Mouse (Mus musculus): ENCODE data around the gene Glyctk. TPM values are rescaled to one million over a fixed set of nuclear protein-coding genes. Genes with fewer than 3 reads are reported as not detected.

The Glyctk gene
- 42.9 and 44.4 TPM in 2 replicates for polyA plus RNA-seq (2012; rRNA removed)

GRCm38 (mm10) chr9:106158037-106158491, at the start of gene Glyctk:
Gene Glyctk, minus strand, starts transcription at chr9:106158138.

DNA sequence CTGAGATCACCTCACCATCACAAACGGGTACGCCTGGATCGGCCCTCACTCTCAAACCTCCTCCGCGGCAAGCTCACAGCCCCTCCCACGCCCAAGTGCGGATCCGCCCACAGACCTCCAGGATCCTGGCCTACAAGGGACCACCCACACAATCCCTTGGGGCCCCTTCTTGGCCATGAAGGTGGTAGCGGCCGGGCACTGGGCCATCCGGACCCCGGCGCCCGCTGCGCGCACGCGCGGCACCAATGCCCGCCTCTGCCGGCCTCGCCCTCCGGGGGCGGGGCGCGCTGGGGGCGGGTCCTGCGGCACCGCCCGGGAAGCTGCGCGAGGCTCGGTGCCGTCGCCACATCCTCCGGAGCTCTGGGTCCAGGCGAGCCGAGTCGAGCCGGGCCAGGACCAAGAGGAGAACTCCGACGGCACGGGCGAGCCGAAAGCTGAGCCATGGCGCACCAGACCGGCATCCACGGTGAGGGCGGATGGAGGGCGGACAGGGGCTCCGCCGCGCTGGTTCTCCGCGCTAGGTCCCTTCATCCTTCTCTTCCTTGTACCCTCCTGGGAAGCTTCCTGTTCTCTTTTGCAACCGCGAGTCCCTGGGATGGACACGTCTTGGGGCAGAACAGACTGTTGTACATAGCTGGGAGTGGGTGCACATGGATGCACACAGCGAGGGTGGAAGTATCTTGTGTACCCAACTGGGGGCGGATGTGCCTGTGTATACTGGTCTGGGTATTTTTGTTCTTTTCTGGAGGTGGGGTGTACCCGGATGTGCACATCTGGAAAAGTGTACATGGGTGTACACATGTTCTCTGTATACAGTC, 45.1 kb upstream of the Glyctk start, which contains the start of gene Twf2:
Gene Twf2, plus strand, starts transcription at position 290 of the 818 bp plus-strand sequence.

DNA sequence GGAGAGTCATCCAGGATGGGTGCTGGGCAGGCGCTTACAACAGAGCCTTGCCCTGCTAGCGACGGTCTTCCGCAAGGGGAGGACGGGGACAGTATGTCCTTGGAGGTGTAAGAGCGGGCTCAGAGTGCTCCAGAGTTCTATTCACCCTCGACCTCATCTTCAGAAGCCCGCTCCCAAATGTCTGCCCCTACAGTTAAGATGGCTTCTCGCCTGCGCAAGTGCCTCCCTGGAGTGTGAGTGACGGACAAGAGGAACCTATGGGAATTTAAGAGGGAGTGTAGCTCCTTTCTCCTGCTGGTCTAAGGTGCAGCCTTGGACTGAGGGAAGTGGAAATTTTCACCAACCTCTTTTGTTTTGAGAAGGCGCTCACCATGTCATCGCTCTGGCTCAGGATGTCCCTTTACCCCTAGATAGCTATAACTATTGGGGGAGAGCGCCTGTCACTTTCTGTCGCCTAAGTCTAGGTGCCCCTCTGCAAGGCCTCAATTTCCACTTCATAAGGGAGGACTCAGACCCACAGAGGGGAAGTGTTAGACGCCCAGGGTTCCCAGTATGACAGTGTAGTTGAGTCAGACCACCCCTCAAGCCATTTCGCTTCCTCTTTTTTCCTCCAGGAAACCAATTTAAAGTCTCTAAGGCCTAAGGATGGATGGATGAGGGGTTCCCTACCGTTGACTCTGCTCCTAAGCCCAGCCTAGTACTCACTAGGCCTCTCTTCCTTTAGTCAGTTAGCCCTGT, 41.8 kb upstream of the Glyctk start, which contains the start of gene Ppm1m:
Gene Ppm1m, minus strand, starts transcription at position 212 of the 738 bp plus-strand sequence.

DNA sequence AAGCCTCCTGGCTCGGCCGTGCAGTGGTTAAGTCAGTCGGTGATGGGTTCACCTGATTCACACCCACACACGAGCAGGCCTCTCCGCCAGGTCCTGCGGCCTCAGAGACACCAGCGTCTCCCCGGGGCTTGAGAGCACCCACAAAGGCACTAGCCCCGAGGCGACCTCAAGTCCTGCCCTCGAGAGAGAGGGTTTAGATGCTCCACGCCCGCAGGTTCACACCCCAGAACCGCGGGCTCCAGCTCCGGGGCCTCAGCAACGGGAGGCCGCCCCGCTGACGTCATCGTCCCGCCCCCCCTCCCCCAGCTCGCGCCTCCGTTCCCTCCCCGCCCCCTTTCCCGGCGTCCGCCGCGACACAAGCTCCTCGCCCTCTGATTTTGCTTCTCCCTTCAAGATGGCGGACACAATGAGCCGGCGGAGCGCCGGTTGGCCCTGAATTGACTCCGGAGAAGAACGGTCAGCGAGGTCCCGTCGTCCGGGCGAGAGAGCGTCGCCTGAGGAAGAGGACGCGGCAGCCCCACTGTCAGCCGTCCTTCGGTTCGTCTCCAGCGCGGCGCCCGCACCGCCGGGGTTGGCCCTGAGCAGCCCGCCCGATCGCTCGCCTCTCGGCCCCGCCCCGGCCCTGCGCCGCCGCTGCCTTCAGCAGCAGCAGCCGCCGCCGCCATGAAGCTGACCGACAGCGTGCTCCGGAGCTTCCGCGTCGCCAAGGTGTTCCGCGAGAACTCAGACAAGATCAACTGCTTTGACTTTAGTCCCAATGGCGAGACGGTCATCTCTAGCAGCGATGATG, 12.8 kb upstream of the Glyctk start, which contains the start of gene Wdr82:
Gene Wdr82, plus strand, starts transcription at position 373 of the 790 bp plus-strand sequence.

Other genes starting within 250 kb of the Glyctk start
- 0.06 and 0.10 TPM in 2 replicates for gene Col6a5, start 197.5 kb downstream of the Glyctk start, polyA plus RNA-seq (2012; rRNA removed)
- 0.01 and 0.04 TPM in 2 replicates for gene Col6a4, start 61.4 kb downstream of the Glyctk start, polyA plus RNA-seq (2012; rRNA removed)
- 21.6 and 22.9 TPM in 2 replicates for gene Wdr82, start 12.8 kb upstream of the Glyctk start, polyA plus RNA-seq (2012; rRNA removed)
- gene Ppm1m, start 41.6 kb upstream of the Glyctk start, polyA plus RNA-seq (2012; rRNA removed): 15.8 and 18.3 TPM in 2 replicates
- 22.0 and 23.6 TPM in 2 replicates for gene Twf2, start 45.0 kb upstream of the Glyctk start, polyA plus RNA-seq (2012; rRNA removed)
- gene Tlr9, start 64.5 kb upstream of the Glyctk start, polyA plus RNA-seq (2012; rRNA removed): 0.79 and 0.92 TPM in 2 replicates
- gene Alas1, start 90.5 kb upstream of the Glyctk start, polyA plus RNA-seq (2012; rRNA removed): 58.8 and 90.9 TPM in 2 replicates
- 10.0 and 10.7 TPM in 2 replicates for gene Poc1a, start 122.9 kb upstream of the Glyctk start, polyA plus RNA-seq (2012; rRNA removed)
- 8.4 and 8.8 TPM in 2 replicates for gene Dusp7, start 210.5 kb upstream of the Glyctk start, polyA plus RNA-seq (2012; rRNA removed)